Mouse (Mus musculus) heart, postnatal 0 days (tissue): ENCODE measurements around the gene Add2.

Experiments used
- CTCF ChIP-seq: IDR thresholded peaks from 2 replicates; pipeline ENCODE4 v1.5.1; 2016; ENCODE audit warnings: antibody characterized with exemption, control low read depth, low read depth
- EP300 ChIP-seq: IDR thresholded peaks from 2 replicates; pipeline ENCODE4 v1.6.1; 2016; ENCODE audit warnings: antibody characterized with exemption, low read depth

GRCm38 (mm10) chr6:86003405-86003925 lies 25.0 kb upstream of the Add2 start:
- TF ChIP-seq CTCF (peak; percentile 33), EP300 (no peak)
